Mouse (Mus musculus): ENCODE results near the gene Gpr183.

Gene Gpr183

GRCm38 (mm10) chr14:121964990-121965389 lies at the start of gene Gpr183:
Gene Gpr183, minus strand, starts transcription at chr14:121965195.
- DNase-seq: no peak

GRCm38 (mm10) chr14:122013417-122013951 lies 48.5 kb upstream of the Gpr183 start:
- DNase-seq: no peak

GRCm38 (mm10) chr14:122012814-122013213 lies 47.8 kb upstream of the Gpr183 start:
- no peak for DNase-seq

- no peak for DNase-seq
These were observed 47.2 kb upstream of the Gpr183 start for GRCm38 (mm10) chr14:122012193-122012592.

- DNase-seq: no peak
These were observed 46.8 kb upstream of the Gpr183 start for GRCm38 (mm10) chr14:122011768-122012167.

- no peak for DNase-seq
These were observed 45.3 kb upstream of the Gpr183 start for GRCm38 (mm10) chr14:122010301-122010700.

- no peak for DNase-seq
These were observed 44.5 kb upstream of the Gpr183 start for GRCm38 (mm10) chr14:122009502-122009901.

- no peak for DNase-seq
These were observed 43.3 kb upstream of the Gpr183 start for GRCm38 (mm10) chr14:122008261-122008660.

- no peak for DNase-seq
These were observed 38.8 kb upstream of the Gpr183 start for GRCm38 (mm10) chr14:122003812-122004211.

- DNase-seq: no peak
These were observed 37.2 kb upstream of the Gpr183 start for GRCm38 (mm10) chr14:122002224-122002623.

- DNase-seq: no peak
These were observed 35.5 kb upstream of the Gpr183 start for GRCm38 (mm10) chr14:122000346-122001105.

GRCm38 (mm10) chr14:121999455-121999854 lies 34.5 kb upstream of the Gpr183 start:
- DNase-seq: no peak

GRCm38 (mm10) chr14:121996786-121997185 lies 31.8 kb upstream of the Gpr183 start:
- no peak for DNase-seq

- DNase-seq: no peak
These were observed 30.5 kb upstream of the Gpr183 start for GRCm38 (mm10) chr14:121995557-121995870.

GRCm38 (mm10) chr14:121994846-121995556 lies 30.0 kb upstream of the Gpr183 start:
- DNase-seq: no peak

GRCm38 (mm10) chr14:121994171-121994700 lies 29.2 kb upstream of the Gpr183 start:
- DNase-seq: no peak

GRCm38 (mm10) chr14:121993616-121994015 lies 28.6 kb upstream of the Gpr183 start:
- DNase-seq: no peak

GRCm38 (mm10) chr14:121992395-121993280 lies 27.6 kb upstream of the Gpr183 start:
- DNase-seq: no peak

- DNase-seq: no peak
These were observed 26.9 kb upstream of the Gpr183 start for GRCm38 (mm10) chr14:121991921-121992320.

GRCm38 (mm10) chr14:121990897-121991296 lies 25.9 kb upstream of the Gpr183 start:
- DNase-seq: no peak

- no peak for DNase-seq
These were observed 24.9 kb upstream of the Gpr183 start for GRCm38 (mm10) chr14:121989869-121990268.

- no peak for DNase-seq
These were observed 24.3 kb upstream of the Gpr183 start for GRCm38 (mm10) chr14:121989331-121989730.

- no peak for DNase-seq
These were observed 22.7 kb upstream of the Gpr183 start for GRCm38 (mm10) chr14:121987691-121988090.
